Mouse (Mus musculus): ENCODE data around the gene Gbf1.
"Not testable (repeated sequence)": the region's sequence is repeated elsewhere in the genome, so short reads cannot be mapped to it uniquely, and the experiment has no call there.

GRCm38 (mm10) chr19:46129737-46130136, 22.6 kb upstream of the Gbf1 start:
- not testable (repeated sequence) for TF ChIP-seq CTCF (IDR thresholded peaks at IDR 0.05); EP300 (IDR thresholded peaks at IDR 0.05; ENCODE audit: insufficient read depth, low read depth, low read length)
